Mouse (Mus musculus): ENCODE measurements at regions not wholly inside any gene's neighbourhood (a gene's known extent, or its start where the extent isn't known, plus 50 kb on each side); places are given as distances from the start of the nearest gene placed in this dataset.
A peak's percentile ranks its signal among the peaks of the same experiment; 100 is the strongest.

GRCm38 (mm10) chr13:38878718-38879669 is 81.7 kb downstream of the Slc35b3 start:
- no peak for DNase-seq (ENCODE audit: low read depth, low spot score)

- DNase-seq (ENCODE audit: low read depth, low spot score), result no peak
Observed at GRCm38 (mm10) chr13:38875923-38876322, 84.8 kb downstream of the Slc35b3 start.

- DNase-seq (ENCODE audit: low read depth, low spot score), result no peak
Observed at GRCm38 (mm10) chr13:38864002-38864401, 96.7 kb downstream of the Slc35b3 start.

GRCm38 (mm10) chr13:38855742-38856141 is 104.9 kb downstream of the Slc35b3 start:
- peak; percentile 8 for DNase-seq (ENCODE audit: low read depth, low spot score)

GRCm38 (mm10) chr13:38854986-38855385 is 105.7 kb downstream of the Slc35b3 start:
- no peak for DNase-seq (ENCODE audit: low read depth, low spot score)

GRCm38 (mm10) chr13:38852868-38853267 is 107.8 kb downstream of the Slc35b3 start:
- DNase-seq (ENCODE audit: low read depth, low spot score), result no peak

GRCm38 (mm10) chr13:38851820-38852219 is 108.9 kb downstream of the Slc35b3 start:
- DNase-seq (ENCODE audit: low read depth, low spot score), result peak; percentile 19

- no peak for DNase-seq (ENCODE audit: low read depth, low spot score)
Observed at GRCm38 (mm10) chr13:38838231-38838630, 122.4 kb downstream of the Slc35b3 start.

- DNase-seq (ENCODE audit: low read depth, low spot score), result no peak
Observed at GRCm38 (mm10) chr13:38825649-38826048, 135.0 kb downstream of the Slc35b3 start.

- no peak for DNase-seq (ENCODE audit: low read depth, low spot score)
Observed at GRCm38 (mm10) chr13:38819526-38819925, 141.1 kb downstream of the Slc35b3 start.

- DNase-seq (ENCODE audit: low read depth, low spot score), result no peak
Observed at GRCm38 (mm10) chr13:38818781-38819180, 141.9 kb downstream of the Slc35b3 start.

GRCm38 (mm10) chr13:38816296-38816695 is 144.4 kb downstream of the Slc35b3 start:
- DNase-seq (ENCODE audit: low read depth, low spot score), result no peak

- DNase-seq (ENCODE audit: low read depth, low spot score), result no peak
Observed at GRCm38 (mm10) chr13:38815002-38815707, 145.5 kb downstream of the Slc35b3 start.

GRCm38 (mm10) chr13:38798514-38798913 is 139.7 kb upstream of the Eef1e1 start:
- DNase-seq (ENCODE audit: low read depth, low spot score), result no peak

- no peak for DNase-seq (ENCODE audit: low read depth, low spot score)
Observed at GRCm38 (mm10) chr13:38793456-38793855, 134.6 kb upstream of the Eef1e1 start.

- DNase-seq (ENCODE audit: low read depth, low spot score), result no peak
Observed at GRCm38 (mm10) chr13:38780630-38781010, 121.8 kb upstream of the Eef1e1 start.

GRCm38 (mm10) chr13:38779984-38780629 is 121.2 kb upstream of the Eef1e1 start:
- DNase-seq (ENCODE audit: low read depth, low spot score), result no peak

GRCm38 (mm10) chr13:38776546-38776945 is 117.7 kb upstream of the Eef1e1 start:
- no peak for DNase-seq (ENCODE audit: low read depth, low spot score)

GRCm38 (mm10) chr13:38772996-38773395 is 114.1 kb upstream of the Eef1e1 start:
- no peak for DNase-seq (ENCODE audit: low read depth, low spot score)

- DNase-seq (ENCODE audit: low read depth, low spot score), result peak; percentile 28
Observed at GRCm38 (mm10) chr13:38766133-38766532, 107.3 kb upstream of the Eef1e1 start.

- no peak for DNase-seq (ENCODE audit: low read depth, low spot score)
Observed at GRCm38 (mm10) chr13:38760261-38760660, 101.4 kb upstream of the Eef1e1 start.

- no peak for DNase-seq (ENCODE audit: low read depth, low spot score)
Observed at GRCm38 (mm10) chr13:38756629-38757227, 97.9 kb upstream of the Eef1e1 start.
